Mouse (Mus musculus): ENCODE results near the gene Grik3. TPM values are rescaled to one million over a fixed set of nuclear protein-coding genes. Genes with fewer than 3 reads are reported as not detected.

The Grik3 gene
- polyA plus RNA-seq, 1 experiment from 2014 or later: 0.16 TPM

GRCm38 (mm10) chr4:125526425-125526824 is 35.9 kb downstream of the Grik3 start:
- no peak overlapping the region for H3K27ac ChIP-seq (ENCODE audit: low read length)
- no peaks in the 10 kb centered on the region for H3K27me3 ChIP-seq (ENCODE audit: control insufficient read depth, insufficient read depth, low read length)
- H3K4me1 ChIP-seq (ENCODE audit: control insufficient read depth, insufficient read depth, low read length): no peaks in the 10 kb centered on the region
- no peak overlapping the region for H3K4me3 ChIP-seq (ENCODE audit: low read length)
- no peaks in the 10 kb centered on the region for H3K9me3 ChIP-seq (replicated peaks; ENCODE audit: control insufficient read depth, low read length)
- no peak overlapping the region for H3K4me2 ChIP-seq (ENCODE audit: low read depth, low read length)
- WGBS: 68% methylated on average over 5 of the region's 5 CpGs
- no peak for ATAC-seq (replicated peaks; ENCODE audit: extremely low read depth, insufficient read depth, low FRiP score)
- no peak overlapping the region for H3K9ac ChIP-seq (ENCODE audit: low read length)
- no peaks in the 10 kb centered on the region for H3K36me3 ChIP-seq (ENCODE audit: control insufficient read depth, insufficient read depth)

- H3K36me3 ChIP-seq (ENCODE audit: control insufficient read depth, insufficient read depth): no peaks in the 10 kb centered on the region
- ATAC-seq (replicated peaks; ENCODE audit: extremely low read depth, insufficient read depth, low FRiP score): no peak
- no peak overlapping the region for H3K27ac ChIP-seq (ENCODE audit: low read length)
- H3K27me3 ChIP-seq (ENCODE audit: control insufficient read depth, insufficient read depth, low read length): peaks cover 16% of the 10 kb centered on the region
- H3K9me3 ChIP-seq (replicated peaks; ENCODE audit: control insufficient read depth, low read length): no peaks in the 10 kb centered on the region
- H3K9ac ChIP-seq (ENCODE audit: low read length): no peak overlapping the region
- WGBS: 37% methylated on average over 9 of the region's 9 CpGs
- H3K4me1 ChIP-seq (ENCODE audit: control insufficient read depth, insufficient read depth, low read length): no peaks in the 10 kb centered on the region
- no peak overlapping the region for H3K4me3 ChIP-seq (ENCODE audit: low read length)
- H3K4me2 ChIP-seq (ENCODE audit: low read depth, low read length): no peak overlapping the region
Observed at GRCm38 (mm10) chr4:125533965-125534364, 43.5 kb downstream of the Grik3 start.

- H3K27ac ChIP-seq (ENCODE audit: low read length): no peak overlapping the region
- H3K36me3 ChIP-seq (ENCODE audit: control insufficient read depth, insufficient read depth): no peaks in the 10 kb centered on the region
- no peaks in the 10 kb centered on the region for H3K9me3 ChIP-seq (replicated peaks; ENCODE audit: control insufficient read depth, low read length)
- H3K4me3 ChIP-seq (ENCODE audit: low read length): no peak overlapping the region
- H3K4me2 ChIP-seq (ENCODE audit: low read depth, low read length): no peak overlapping the region
- no peak overlapping the region for H3K9ac ChIP-seq (ENCODE audit: low read length)
- no peak for ATAC-seq (replicated peaks; ENCODE audit: extremely low read depth, insufficient read depth, low FRiP score)
- peaks cover 16% of the 10 kb centered on the region for H3K27me3 ChIP-seq (ENCODE audit: control insufficient read depth, insufficient read depth, low read length)
- 4% methylated on average over 8 of the region's 8 CpGs for WGBS
- no peaks in the 10 kb centered on the region for H3K4me1 ChIP-seq (ENCODE audit: control insufficient read depth, insufficient read depth, low read length)
Observed at GRCm38 (mm10) chr4:125534449-125534848, 43.9 kb downstream of the Grik3 start.

- no peaks in the 10 kb centered on the region for H3K36me3 ChIP-seq (ENCODE audit: control insufficient read depth, insufficient read depth)
- H3K27me3 ChIP-seq (ENCODE audit: control insufficient read depth, insufficient read depth, low read length): peaks cover 16% of the 10 kb centered on the region
- H3K27ac ChIP-seq (ENCODE audit: low read length): no peak overlapping the region
- H3K9ac ChIP-seq (ENCODE audit: low read length): no peak overlapping the region
- no peaks in the 10 kb centered on the region for H3K9me3 ChIP-seq (replicated peaks; ENCODE audit: control insufficient read depth, low read length)
- H3K4me1 ChIP-seq (ENCODE audit: control insufficient read depth, insufficient read depth, low read length): no peaks in the 10 kb centered on the region
- H3K4me2 ChIP-seq (ENCODE audit: low read depth, low read length): no peak overlapping the region
- ATAC-seq (replicated peaks; ENCODE audit: extremely low read depth, insufficient read depth, low FRiP score): no peak
- H3K4me3 ChIP-seq (ENCODE audit: low read length): no peak overlapping the region
- WGBS: 22% methylated on average over 11 of the region's 11 CpGs
Observed at GRCm38 (mm10) chr4:125534991-125535401, 44.5 kb downstream of the Grik3 start.

GRCm38 (mm10) chr4:125535465-125535864 is 45.0 kb downstream of the Grik3 start:
- H3K27ac ChIP-seq (ENCODE audit: low read length): no peak overlapping the region
- no peak overlapping the region for H3K4me3 ChIP-seq (ENCODE audit: low read length)
- 29% methylated on average over 7 of the region's 7 CpGs for WGBS
- no peaks in the 10 kb centered on the region for H3K36me3 ChIP-seq (ENCODE audit: control insufficient read depth, insufficient read depth)
- H3K9ac ChIP-seq (ENCODE audit: low read length): no peak overlapping the region
- ATAC-seq (replicated peaks; ENCODE audit: extremely low read depth, insufficient read depth, low FRiP score): no peak
- no peaks in the 10 kb centered on the region for H3K9me3 ChIP-seq (replicated peaks; ENCODE audit: control insufficient read depth, low read length)
- no peak overlapping the region for H3K4me2 ChIP-seq (ENCODE audit: low read depth, low read length)
- peaks cover 16% of the 10 kb centered on the region for H3K27me3 ChIP-seq (ENCODE audit: control insufficient read depth, insufficient read depth, low read length)
- no peaks in the 10 kb centered on the region for H3K4me1 ChIP-seq (ENCODE audit: control insufficient read depth, insufficient read depth, low read length)

GRCm38 (mm10) chr4:125535977-125536376 is 45.5 kb downstream of the Grik3 start:
- no peak overlapping the region for H3K9ac ChIP-seq (ENCODE audit: low read length)
- H3K4me1 ChIP-seq (ENCODE audit: control insufficient read depth, insufficient read depth, low read length): no peaks in the 10 kb centered on the region
- peaks cover 16% of the 10 kb centered on the region for H3K27me3 ChIP-seq (ENCODE audit: control insufficient read depth, insufficient read depth, low read length)
- ATAC-seq (replicated peaks; ENCODE audit: extremely low read depth, insufficient read depth, low FRiP score): no peak
- no peak overlapping the region for H3K4me3 ChIP-seq (ENCODE audit: low read length)
- no peaks in the 10 kb centered on the region for H3K36me3 ChIP-seq (ENCODE audit: control insufficient read depth, insufficient read depth)
- H3K9me3 ChIP-seq (replicated peaks; ENCODE audit: control insufficient read depth, low read length): no peaks in the 10 kb centered on the region
- H3K27ac ChIP-seq (ENCODE audit: low read length): no peak overlapping the region
- 39% methylated on average over 4 of the region's 4 CpGs for WGBS
- no peak overlapping the region for H3K4me2 ChIP-seq (ENCODE audit: low read depth, low read length)

GRCm38 (mm10) chr4:125538301-125538965 is 47.9 kb downstream of the Grik3 start:
- WGBS: 11% methylated on average over 3 of the region's 3 CpGs
- Histone ChIP-seq H3K4me1 (ENCODE audit: control insufficient read depth, insufficient read depth, low read length) (no peaks in the 10 kb centered on the region), H3K9me3 (replicated peaks; ENCODE audit: control insufficient read depth, low read length) (no peaks in the 10 kb centered on the region), H3K27ac (ENCODE audit: low read length) (no peak overlapping the region), H3K4me2 (ENCODE audit: low read depth, low read length) (no peak overlapping the region), H3K9ac (ENCODE audit: low read length) (no peak overlapping the region), H3K4me3 (ENCODE audit: low read length) (no peak overlapping the region), H3K27me3 (ENCODE audit: control insufficient read depth, insufficient read depth, low read length) (peaks cover 16% of the 10 kb centered on the region), H3K36me3 (ENCODE audit: control insufficient read depth, insufficient read depth) (no peaks in the 10 kb centered on the region)
- no peak for ATAC-seq (replicated peaks; ENCODE audit: extremely low read depth, insufficient read depth, low FRiP score)

- no peak overlapping the region for H3K9ac ChIP-seq (ENCODE audit: low read length)
- no peak for ATAC-seq (replicated peaks; ENCODE audit: extremely low read depth, insufficient read depth, low FRiP score)
- WGBS: 82% methylated on average over 9 of the region's 9 CpGs
Observed at GRCm38 (mm10) chr4:125539617-125540016, 49.1 kb downstream of the Grik3 start.

GRCm38 (mm10) chr4:125543171-125543570 is 52.7 kb downstream of the Grik3 start:
- H3K27me3 ChIP-seq (ENCODE audit: control insufficient read depth, insufficient read depth, low read length): peaks cover 9% of the 10 kb centered on the region
- WGBS: 82% methylated on average over 5 of the region's 5 CpGs

More at GRCm38 (mm10) chr4:125539617-125540016, 49.1 kb downstream of the Grik3 start:
- H3K27me3 ChIP-seq (ENCODE audit: control insufficient read depth, insufficient read depth, low read length): peaks cover 12% of the 10 kb centered on the region
- H3K4me1 ChIP-seq (ENCODE audit: control insufficient read depth, insufficient read depth, low read length): no peaks in the 10 kb centered on the region
- no peak overlapping the region for H3K27ac ChIP-seq (ENCODE audit: low read length)
- H3K9me3 ChIP-seq (replicated peaks; ENCODE audit: control insufficient read depth, low read length): peaks cover 4% of the 10 kb centered on the region; the same call in 1 of the 2 replicates
- no peak overlapping the region for H3K4me2 ChIP-seq (ENCODE audit: low read depth, low read length)
- no peaks in the 10 kb centered on the region for H3K36me3 ChIP-seq (ENCODE audit: control insufficient read depth, insufficient read depth)
- H3K4me3 ChIP-seq (ENCODE audit: low read length): no peak overlapping the region

More at GRCm38 (mm10) chr4:125543171-125543570, 52.7 kb downstream of the Grik3 start:
- no peak for ATAC-seq (replicated peaks; ENCODE audit: extremely low read depth, insufficient read depth, low FRiP score)
- peaks cover 5% of the 10 kb centered on the region; the same call in 1 of the 2 replicates for H3K9me3 ChIP-seq (replicated peaks; ENCODE audit: control insufficient read depth, low read length)
- no peak overlapping the region for H3K9ac ChIP-seq (ENCODE audit: low read length)
- H3K4me2 ChIP-seq (ENCODE audit: low read depth, low read length): no peak overlapping the region
- H3K27ac ChIP-seq (ENCODE audit: low read length): no peak overlapping the region
- H3K4me3 ChIP-seq (ENCODE audit: low read length): no peak overlapping the region
- H3K36me3 ChIP-seq (ENCODE audit: control insufficient read depth, insufficient read depth): no peaks in the 10 kb centered on the region
- no peaks in the 10 kb centered on the region for H3K4me1 ChIP-seq (ENCODE audit: control insufficient read depth, insufficient read depth, low read length)
